Mouse (Mus musculus) lung, postnatal 0 days (tissue): ENCODE data around the gene Mta3.

Experiments
- CTCF ChIP-seq: IDR thresholded peaks from 2 replicates; pipeline ENCODE4 v1.5.1; 2016; ENCODE audit warnings: antibody characterized with exemption, mild to moderate bottlenecking
- EP300 ChIP-seq: IDR thresholded peaks from 2 replicates; pipeline ENCODE4 v1.6.1; 2016; ENCODE audit warnings: antibody characterized with exemption, mild to moderate bottlenecking, control low read depth

GRCm38 (mm10) chr17:83705352-83706115, 429 bp upstream of the Mta3 start:
- TF ChIP-seq CTCF: no peak
- TF ChIP-seq EP300: no peak
